Mouse (Mus musculus): ENCODE measurements at regions not wholly inside any gene's neighbourhood (a gene's known extent, or its start where the extent isn't known, plus 50 kb on each side); places are given as distances from the start of the nearest gene placed in this dataset.
A peak's percentile ranks its signal among the peaks of the same experiment; 100 is the strongest.

DNA sequence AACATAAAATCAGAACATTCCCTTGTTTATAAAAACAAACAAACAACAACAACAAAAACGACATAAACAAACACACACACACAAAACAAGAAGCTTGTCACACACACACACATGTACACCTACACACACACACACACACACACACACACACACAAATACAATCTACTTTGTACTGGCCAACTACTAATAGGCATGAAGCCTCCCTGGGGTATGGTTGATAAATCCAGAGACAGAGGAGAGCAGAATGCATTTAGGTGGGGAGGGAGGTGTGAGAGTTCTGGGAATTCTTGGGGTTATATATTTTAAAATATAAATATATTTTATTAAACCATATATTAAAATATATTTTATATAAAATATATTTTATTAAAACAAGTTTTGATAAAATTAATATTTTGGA, 371.6 kb upstream of the Pcdh20 start:
- ATAC-seq (ENCODE audit: low FRiP score) (no peak), DNase-seq (ENCODE audit: low spot score) (no peak)

DNA sequence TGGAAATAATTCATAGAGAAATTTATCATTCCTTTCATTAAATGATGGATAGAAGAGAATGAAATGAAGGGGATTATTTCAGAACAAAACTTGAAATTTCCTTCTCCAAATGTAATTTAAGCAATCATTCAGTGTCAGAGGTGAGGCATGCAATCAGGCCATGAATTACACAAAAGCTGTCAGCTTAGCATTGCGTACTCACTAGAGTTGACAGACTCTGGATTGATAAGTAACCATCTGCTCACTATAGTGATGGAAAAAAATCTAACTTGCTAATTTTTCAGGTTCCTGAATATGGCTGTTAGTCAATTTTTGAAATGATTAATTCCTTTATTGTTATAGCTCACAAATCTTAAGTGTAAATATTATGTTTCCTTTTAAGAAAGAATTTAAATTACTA, 334.5 kb upstream of the Pcdh20 start:
- no peak for DNase-seq (ENCODE audit: low spot score)
- ATAC-seq (ENCODE audit: low FRiP score): peak; percentile 84
- Histone ChIP-seq H3K4me1 (replicated peaks; ENCODE audit: control insufficient read depth, insufficient read depth, low read length) (no peaks in the 10 kb centered on the region), H3K9me3 (ENCODE audit: control insufficient read depth, low read length) (no peaks in the 10 kb centered on the region), H3K36me3 (ENCODE audit: control insufficient read depth, insufficient read depth, low read length) (no peaks in the 10 kb centered on the region), H3K9ac (ENCODE audit: low read depth, low read length) (no peak overlapping the region), H3K4me3 (ENCODE audit: low read depth, low read length) (no peak overlapping the region), H3K4me2 (replicated peaks; ENCODE audit: low read depth, low read length) (no peak overlapping the region), H3K27ac (ENCODE audit: low read depth, low read length) (no peak overlapping the region), H3K27me3 (ENCODE audit: control insufficient read depth, insufficient read depth, low read length) (no peaks in the 10 kb centered on the region)
- 61% methylated on average over 1 of the region's 1 CpGs for WGBS

More for the DNA sequence above, 371.6 kb upstream of the Pcdh20 start:
- no peak overlapping the region for H3K27ac ChIP-seq (ENCODE audit: low read depth, low read length)
- H3K9ac ChIP-seq (ENCODE audit: low read depth, low read length): no peak overlapping the region
- H3K27me3 ChIP-seq (ENCODE audit: control insufficient read depth, insufficient read depth, low read length): no peaks in the 10 kb centered on the region
- no peak overlapping the region for H3K4me3 ChIP-seq (ENCODE audit: low read depth, low read length)
- H3K36me3 ChIP-seq (ENCODE audit: control insufficient read depth, insufficient read depth, low read length): no peaks in the 10 kb centered on the region
- WGBS: 44% methylated on average over 1 of the region's 1 CpGs
- no peaks in the 10 kb centered on the region for H3K4me1 ChIP-seq (replicated peaks; ENCODE audit: control insufficient read depth, insufficient read depth, low read length)
- no peak overlapping the region for H3K4me2 ChIP-seq (replicated peaks; ENCODE audit: low read depth, low read length)
- H3K9me3 ChIP-seq (ENCODE audit: control insufficient read depth, low read length): no peaks in the 10 kb centered on the region

DNA sequence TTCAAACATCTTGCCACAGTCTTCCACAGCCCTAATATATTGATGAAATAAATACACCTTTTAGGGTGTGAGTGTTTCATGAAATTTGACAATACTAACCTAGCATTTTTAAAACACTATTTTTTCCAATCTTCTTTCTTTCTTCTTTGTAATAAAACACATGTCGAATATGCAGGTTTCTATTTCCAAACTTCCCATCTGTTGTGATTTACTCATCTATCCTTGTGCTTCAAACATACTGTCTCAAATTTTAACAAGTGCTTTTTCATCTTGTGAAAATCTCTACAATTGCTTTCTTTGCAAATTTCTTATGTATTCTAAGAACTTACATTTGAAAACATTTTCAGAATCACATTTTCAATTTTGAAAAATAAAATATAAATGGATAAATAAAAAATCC, 330.1 kb upstream of the Pcdh20 start:
- WGBS: 96% methylated on average over 1 of the region's 1 CpGs

DNA sequence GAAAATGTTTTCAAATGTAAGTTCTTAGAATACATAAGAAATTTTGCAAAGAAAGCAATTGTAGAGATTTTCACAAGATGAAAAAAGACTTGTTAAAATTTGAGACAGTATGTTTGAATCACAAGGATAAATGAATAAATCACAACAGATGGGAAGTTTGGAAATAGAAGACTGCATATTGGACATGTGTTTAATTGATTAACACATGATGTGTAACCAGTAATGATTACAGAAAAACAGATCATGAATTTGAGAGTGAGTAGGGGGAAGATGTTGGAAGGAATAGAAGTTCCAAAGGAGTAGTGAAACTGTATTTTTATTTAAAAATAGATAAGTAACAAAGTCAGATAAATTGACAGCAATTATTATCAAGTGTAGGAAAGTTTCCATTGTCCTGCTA, 329.3 kb upstream of the Pcdh20 start:
- no peaks in the 10 kb centered on the region for H3K27me3 ChIP-seq (ENCODE audit: control insufficient read depth, insufficient read depth, low read length)
- DNase-seq (ENCODE audit: low spot score): no peak

More for the DNA sequence above, 330.1 kb upstream of the Pcdh20 start:
- no peaks in the 10 kb centered on the region for H3K4me1 ChIP-seq (replicated peaks; ENCODE audit: control insufficient read depth, insufficient read depth, low read length)
- H3K27me3 ChIP-seq (ENCODE audit: control insufficient read depth, insufficient read depth, low read length): no peaks in the 10 kb centered on the region
- H3K36me3 ChIP-seq (ENCODE audit: control insufficient read depth, insufficient read depth, low read length): no peaks in the 10 kb centered on the region
- H3K4me3 ChIP-seq (ENCODE audit: low read depth, low read length): no peak overlapping the region
- H3K4me2 ChIP-seq (replicated peaks; ENCODE audit: low read depth, low read length): no peak overlapping the region
- no peaks in the 10 kb centered on the region for H3K9me3 ChIP-seq (ENCODE audit: control insufficient read depth, low read length)
- no peak overlapping the region for H3K27ac ChIP-seq (ENCODE audit: low read depth, low read length)
- DNase-seq (ENCODE audit: low spot score): no peak
- no peak overlapping the region for H3K9ac ChIP-seq (ENCODE audit: low read depth, low read length)
- ATAC-seq (ENCODE audit: low FRiP score): no peak

More for the DNA sequence above, 329.3 kb upstream of the Pcdh20 start:
- Histone ChIP-seq H3K9ac (ENCODE audit: low read depth, low read length) (no peak overlapping the region), H3K27ac (ENCODE audit: low read depth, low read length) (no peak overlapping the region), H3K4me1 (replicated peaks; ENCODE audit: control insufficient read depth, insufficient read depth, low read length) (no peaks in the 10 kb centered on the region), H3K36me3 (ENCODE audit: control insufficient read depth, insufficient read depth, low read length) (no peaks in the 10 kb centered on the region), H3K4me2 (replicated peaks; ENCODE audit: low read depth, low read length) (no peak overlapping the region), H3K9me3 (ENCODE audit: control insufficient read depth, low read length) (no peaks in the 10 kb centered on the region), H3K4me3 (ENCODE audit: low read depth, low read length) (no peak overlapping the region)
- ATAC-seq (ENCODE audit: low FRiP score): no peak

Measured in hindbrain, embryonic 11.5 days (tissue).